Mouse (Mus musculus): ENCODE measurements around the gene Usp48. TPM values are rescaled to one million over a fixed set of nuclear protein-coding genes. Genes with fewer than 3 reads are reported as not detected.
A peak's percentile ranks its signal among the peaks of the same experiment; 100 is the strongest.

Gene Usp48
- polyA plus RNA-seq, 1 experiment, result 67.5 TPM

DNA sequence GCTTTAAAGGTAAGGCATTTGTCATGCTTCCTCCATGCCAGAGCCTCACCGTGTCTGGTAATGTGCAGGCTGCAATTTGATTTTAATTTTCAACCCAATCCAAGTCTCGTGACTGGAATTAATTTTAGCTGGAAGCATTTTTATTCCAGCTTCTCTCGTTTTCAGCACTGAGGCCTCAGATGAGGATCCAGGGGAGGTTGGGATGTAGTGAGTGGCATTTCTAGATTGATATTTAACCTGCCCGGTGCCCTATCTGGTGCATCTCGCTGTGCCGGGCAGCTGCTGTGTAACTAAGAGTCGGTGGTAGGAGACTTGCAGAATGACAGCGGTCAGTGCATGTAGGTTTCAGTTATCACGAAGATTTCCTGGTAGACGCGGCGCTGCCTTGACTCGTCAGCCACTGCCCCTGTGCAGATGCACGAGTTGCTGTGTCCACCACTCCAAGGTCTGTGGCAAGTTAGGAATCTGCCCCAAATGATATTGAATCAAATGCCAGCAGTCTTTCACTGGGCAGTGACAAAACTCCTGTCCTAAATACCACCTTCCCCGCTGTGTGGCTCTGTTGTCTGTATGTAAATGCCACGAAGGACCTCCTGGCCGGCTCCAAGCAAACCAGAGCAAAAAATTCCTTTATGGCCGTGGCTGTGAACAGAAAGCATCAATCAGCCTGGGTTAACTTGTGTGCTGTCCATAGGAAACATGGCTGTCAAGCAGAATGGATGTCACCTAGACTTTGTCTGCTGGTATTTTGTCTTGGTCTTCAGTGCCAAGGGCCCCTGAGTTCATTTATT lies 61.9 kb downstream of the Usp48 start:
- Histone ChIP-seq H3K4me3 (replicated peaks; ENCODE audit: extremely low read depth, low read depth, low read length) (no peak overlapping the region), H3K4me1 (ENCODE audit: control insufficient read depth, insufficient read depth, low read length) (peaks cover 3% of the 10 kb centered on the region)
- 89% methylated on average over 18 of the region's 18 CpGs for WGBS
- TF ChIP-seq POLR2A (IDR thresholded peaks at IDR 0.05; ENCODE audit: borderline replicate concordance, extremely low read depth, low read depth, low read length), result no peak
- TF ChIP-seq CTCF (IDR thresholded peaks at IDR 0.05; ENCODE audit: insufficient read depth, low read length), result no peak
- DNase-seq, result no peak

DNA sequence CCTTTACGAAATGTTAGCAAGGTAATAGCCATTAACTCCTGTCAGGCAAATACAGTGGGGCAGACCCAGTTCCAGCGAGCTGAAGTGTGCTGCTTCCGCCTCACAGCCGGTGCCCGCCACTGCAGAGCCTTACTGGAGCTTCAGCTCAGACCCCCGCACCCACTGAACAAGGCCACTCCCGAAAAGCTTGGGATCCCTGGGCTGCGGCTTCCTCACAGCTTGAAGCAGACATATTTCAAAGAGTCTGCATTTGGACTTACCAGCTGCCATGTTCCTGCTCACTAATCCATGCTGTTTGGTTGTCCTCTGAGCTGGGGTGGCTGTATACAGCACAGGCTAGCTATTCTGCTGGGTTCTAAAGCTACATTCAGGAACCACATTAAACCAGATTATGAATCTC lies 64.1 kb downstream of the Usp48 start:
- no peak for DNase-seq
- Histone ChIP-seq H3K4me3 (replicated peaks; ENCODE audit: extremely low read depth, low read depth, low read length) (no peak overlapping the region), H3K4me1 (ENCODE audit: control insufficient read depth, insufficient read depth, low read length) (peaks cover 9% of the 10 kb centered on the region)
- TF ChIP-seq POLR2A (IDR thresholded peaks at IDR 0.05; ENCODE audit: borderline replicate concordance, extremely low read depth, low read depth, low read length) (no peak), CTCF (IDR thresholded peaks at IDR 0.05; ENCODE audit: insufficient read depth, low read length) (no peak)
- WGBS, result 87% methylated on average over 8 of the region's 8 CpGs

DNA sequence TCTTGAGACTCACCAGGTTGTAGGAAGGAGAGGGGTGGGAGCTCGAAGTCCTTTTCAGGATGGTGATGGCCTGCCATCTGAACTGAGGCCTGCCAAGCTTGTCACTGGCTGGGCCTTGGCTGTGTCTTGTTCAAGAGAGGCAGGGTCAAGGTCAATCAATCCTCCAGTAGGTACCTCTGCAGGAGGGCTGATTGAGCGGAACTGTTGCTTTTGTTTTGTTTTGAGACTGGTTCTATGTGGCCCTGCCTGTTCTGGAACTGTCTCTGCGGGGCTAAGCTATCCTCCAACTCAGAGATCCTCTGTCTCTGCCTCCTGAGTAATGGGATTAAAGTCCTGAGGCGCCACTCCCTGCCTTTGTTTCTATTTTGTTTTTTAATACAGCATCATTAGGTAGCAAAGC lies 66.0 kb downstream of the Usp48 start:
- H3K4me1 ChIP-seq (ENCODE audit: control insufficient read depth, insufficient read depth, low read length), result peaks cover 12% of the 10 kb centered on the region
- no peak for DNase-seq
- 82% methylated on average over 4 of the region's 4 CpGs for WGBS
- H3K4me3 ChIP-seq (replicated peaks; ENCODE audit: extremely low read depth, low read depth, low read length), result no peak overlapping the region
- no peak for TF ChIP-seq POLR2A (IDR thresholded peaks at IDR 0.05; ENCODE audit: borderline replicate concordance, extremely low read depth, low read depth, low read length)
- no peak for TF ChIP-seq CTCF (IDR thresholded peaks at IDR 0.05; ENCODE audit: insufficient read depth, low read length)

DNA sequence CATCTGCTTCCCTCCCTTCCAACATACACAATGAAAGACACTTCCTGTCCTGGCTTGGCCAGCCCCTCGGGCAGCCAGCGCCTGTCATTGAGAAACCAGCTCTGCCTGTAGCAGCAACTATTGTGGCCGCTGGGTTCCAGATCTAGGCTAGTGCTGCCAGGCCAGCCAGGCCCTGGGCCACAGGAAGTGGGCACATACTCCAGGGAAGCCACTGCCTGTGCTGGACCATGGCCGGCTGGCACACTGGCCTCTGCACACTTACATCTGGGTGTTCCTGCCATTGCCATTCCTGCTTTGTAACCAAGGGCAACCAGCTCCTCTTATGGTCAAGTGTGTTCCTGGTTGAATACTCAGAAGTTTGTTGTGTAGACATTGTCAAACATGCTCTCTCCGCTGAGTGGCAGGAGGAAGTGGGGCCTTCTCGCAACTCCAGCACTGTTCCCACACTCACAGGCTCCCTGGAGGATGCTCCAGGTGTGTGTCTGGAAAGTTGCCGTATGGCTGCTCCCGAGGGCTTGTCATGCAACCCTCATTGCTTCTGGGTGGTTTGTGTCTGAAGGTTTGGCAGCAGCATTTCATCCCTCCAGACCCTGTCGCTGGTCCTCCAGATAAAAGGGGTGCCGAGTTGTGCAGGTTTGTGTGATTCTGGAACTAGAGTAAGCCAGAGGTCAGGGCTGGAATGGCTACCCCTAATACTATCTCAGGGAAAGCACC lies 67.0 kb downstream of the Usp48 start:
- 42% methylated on average over 10 of the region's 10 CpGs for WGBS
- no peak for TF ChIP-seq CTCF (IDR thresholded peaks at IDR 0.05; ENCODE audit: insufficient read depth, low read length)
- TF ChIP-seq POLR2A (IDR thresholded peaks at IDR 0.05; ENCODE audit: borderline replicate concordance, extremely low read depth, low read depth, low read length), result no peak
- H3K4me3 ChIP-seq (replicated peaks; ENCODE audit: extremely low read depth, low read depth, low read length), result no peak overlapping the region
- DNase-seq, result peak; percentile 67
- H3K4me1 ChIP-seq (ENCODE audit: control insufficient read depth, insufficient read depth, low read length), result peaks cover 16% of the 10 kb centered on the region

DNA sequence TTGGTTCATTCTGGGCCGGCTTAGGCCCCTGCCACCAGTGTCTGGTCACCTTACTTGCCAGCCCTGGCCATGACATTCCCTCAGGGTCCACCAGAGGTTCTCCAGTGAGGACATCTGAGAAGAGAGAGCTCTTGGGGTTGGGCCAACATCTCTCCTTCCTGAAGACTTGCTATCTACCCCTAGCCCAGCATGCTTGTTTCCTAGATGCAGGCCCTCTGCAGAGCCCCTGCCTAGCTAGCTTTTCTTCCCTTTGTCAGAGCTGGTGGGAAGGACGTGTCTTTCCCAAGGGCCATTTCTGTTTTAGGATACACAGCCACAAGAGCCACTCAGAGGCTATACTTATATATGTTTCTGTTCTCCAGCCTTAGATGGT lies 67.5 kb downstream of the Usp48 start:
- no peak for DNase-seq
- peaks cover 16% of the 10 kb centered on the region for H3K4me1 ChIP-seq (ENCODE audit: control insufficient read depth, insufficient read depth, low read length)
- no peak overlapping the region for H3K4me3 ChIP-seq (replicated peaks; ENCODE audit: extremely low read depth, low read depth, low read length)
- WGBS, result 70% methylated on average over 2 of the region's 2 CpGs
- no peak for TF ChIP-seq CTCF (IDR thresholded peaks at IDR 0.05; ENCODE audit: insufficient read depth, low read length)
- no peak for TF ChIP-seq POLR2A (IDR thresholded peaks at IDR 0.05; ENCODE audit: borderline replicate concordance, extremely low read depth, low read depth, low read length)

DNA sequence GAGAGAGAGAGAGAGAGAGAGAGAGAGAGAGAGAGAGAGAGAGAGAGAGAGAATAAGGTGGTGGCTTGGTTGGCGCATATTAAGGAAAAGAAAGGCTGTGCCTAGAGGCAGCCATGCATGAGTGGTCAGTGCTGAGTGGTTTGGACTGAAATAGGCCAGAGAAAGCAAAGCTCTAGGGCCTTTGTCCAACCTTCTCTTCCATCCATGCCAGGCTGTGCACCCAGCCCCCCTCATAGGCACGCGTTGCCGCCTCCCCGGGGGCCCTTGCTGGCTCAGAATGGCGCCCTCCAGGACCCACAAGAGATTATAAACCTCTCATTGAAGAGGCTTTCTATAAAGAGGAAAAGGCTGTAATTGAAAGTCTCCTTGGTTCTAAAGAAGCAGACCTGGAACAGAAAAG lies 68.0 kb downstream of the Usp48 start:
- Histone ChIP-seq H3K4me3 (replicated peaks; ENCODE audit: extremely low read depth, low read depth, low read length) (no peak overlapping the region), H3K4me1 (ENCODE audit: control insufficient read depth, insufficient read depth, low read length) (peaks cover 16% of the 10 kb centered on the region)
- TF ChIP-seq POLR2A (IDR thresholded peaks at IDR 0.05; ENCODE audit: borderline replicate concordance, extremely low read depth, low read depth, low read length) (no peak), CTCF (IDR thresholded peaks at IDR 0.05; ENCODE audit: insufficient read depth, low read length) (no peak)
- WGBS, result 74% methylated on average over 6 of the region's 6 CpGs
- no peak for DNase-seq

DNA sequence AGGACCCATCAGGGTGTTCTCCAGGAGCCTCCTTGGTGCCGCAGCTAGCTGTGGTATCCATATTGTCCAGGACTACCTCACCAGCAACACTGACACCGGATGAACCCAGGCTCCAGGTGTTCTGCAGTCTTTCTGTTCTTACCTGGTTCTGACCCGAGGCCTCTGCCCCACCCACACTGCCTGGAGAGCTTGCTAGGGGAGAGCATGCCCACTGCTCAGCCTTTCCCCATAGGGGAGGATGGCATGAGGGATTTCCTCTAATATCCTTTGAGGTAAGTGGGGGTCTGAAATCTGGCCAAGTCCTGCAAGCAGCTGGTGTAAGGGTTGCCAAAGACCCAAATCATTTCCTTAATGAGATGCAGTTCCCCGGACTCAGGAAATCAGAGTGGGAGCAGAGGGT lies 69.9 kb downstream of the Usp48 start:
- Histone ChIP-seq H3K4me1 (ENCODE audit: control insufficient read depth, insufficient read depth, low read length) (peaks cover 16% of the 10 kb centered on the region), H3K4me3 (replicated peaks; ENCODE audit: extremely low read depth, low read depth, low read length) (no peak overlapping the region)
- WGBS, result 62% methylated on average over 4 of the region's 4 CpGs
- no peak for DNase-seq
- no peak for TF ChIP-seq POLR2A (IDR thresholded peaks at IDR 0.05; ENCODE audit: borderline replicate concordance, extremely low read depth, low read depth, low read length)
- no peak for TF ChIP-seq CTCF (IDR thresholded peaks at IDR 0.05; ENCODE audit: insufficient read depth, low read length)

DNA sequence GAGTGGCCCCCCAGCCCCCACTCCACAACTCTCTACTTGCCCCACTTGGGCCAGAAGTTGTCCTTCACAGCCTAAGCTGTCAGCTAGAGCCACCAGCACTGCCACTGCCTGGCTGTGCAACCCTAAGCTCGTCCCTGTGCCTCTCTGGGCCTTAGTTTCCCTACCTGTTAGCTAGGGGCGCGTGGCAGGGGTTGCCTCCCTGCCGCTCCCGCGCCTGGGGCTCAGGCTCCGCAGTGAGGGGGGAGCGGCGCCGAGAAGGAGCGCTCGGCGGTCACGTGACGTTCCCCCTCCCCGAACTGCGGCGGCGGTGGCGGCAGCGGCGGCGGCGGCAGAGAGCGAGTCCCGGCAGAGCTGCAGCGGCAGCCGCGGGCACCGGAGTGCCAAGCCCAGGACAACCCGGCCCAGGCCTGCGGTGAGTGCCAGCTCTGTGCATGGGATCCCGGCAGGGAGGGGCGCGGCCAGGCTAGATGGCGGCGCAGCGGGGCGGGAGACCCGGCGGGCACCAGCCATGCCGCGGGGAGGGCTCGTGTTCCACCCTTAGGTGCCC lies 71.0 kb downstream of the Usp48 start, which contains the start of gene Rap1gap:
Gene Rap1gap (plus strand): TSS at position 294 of the 547 bp plus-strand sequence.
- no peak for DNase-seq
- TF ChIP-seq CTCF (IDR thresholded peaks at IDR 0.05; ENCODE audit: insufficient read depth, low read length), result no peak
- TF ChIP-seq POLR2A (IDR thresholded peaks at IDR 0.05; ENCODE audit: borderline replicate concordance, extremely low read depth, low read depth, low read length), result no peak
- Histone ChIP-seq H3K4me1 (ENCODE audit: control insufficient read depth, insufficient read depth, low read length) (peaks cover 16% of the 10 kb centered on the region), H3K4me3 (replicated peaks; ENCODE audit: extremely low read depth, low read depth, low read length) (peak within 1 kb of the TSS; percentile 25)
- under 1% methylated on average over 44 of the region's 44 CpGs for WGBS

DNA sequence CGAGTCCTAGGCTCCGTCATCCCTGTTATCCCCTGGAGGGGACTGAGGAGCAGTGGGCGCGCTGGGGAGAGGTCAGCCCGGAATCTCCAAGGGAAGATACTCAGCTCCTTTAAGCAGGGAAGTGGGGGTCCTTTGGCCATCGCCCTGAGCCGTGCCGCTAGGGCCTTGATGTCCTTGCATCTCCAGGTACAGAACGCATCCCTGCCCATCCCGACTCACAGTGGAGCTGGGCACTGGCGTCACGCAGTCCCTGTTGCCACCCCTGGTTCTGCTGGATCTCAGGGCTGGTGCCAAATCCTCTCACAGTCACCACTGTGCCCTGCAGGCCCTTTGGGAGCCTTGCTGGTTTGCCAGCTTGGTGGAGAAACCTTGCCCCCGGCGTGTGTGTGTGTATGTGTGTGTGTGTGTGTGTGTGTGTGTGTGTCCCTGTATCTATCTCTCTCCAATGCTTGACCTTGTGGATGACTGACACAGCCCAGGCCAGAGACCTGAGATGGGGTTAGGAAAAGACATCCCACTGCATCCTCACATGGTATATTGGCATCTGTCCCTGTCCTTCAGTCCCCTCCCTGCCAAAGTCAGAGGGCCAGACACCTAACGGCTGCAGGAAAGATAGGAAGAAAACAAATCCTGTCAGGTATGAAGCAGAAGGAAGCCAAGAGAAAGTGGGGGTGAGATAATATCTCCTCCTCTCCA lies 71.6 kb downstream of the Usp48 start:
- TF ChIP-seq POLR2A (IDR thresholded peaks at IDR 0.05; ENCODE audit: borderline replicate concordance, extremely low read depth, low read depth, low read length), result no peak
- TF ChIP-seq CTCF (IDR thresholded peaks at IDR 0.05; ENCODE audit: insufficient read depth, low read length), result no peak
- no peak for DNase-seq
- Histone ChIP-seq H3K4me3 (replicated peaks; ENCODE audit: extremely low read depth, low read depth, low read length) (peak overlapping the region; percentile 3), H3K4me1 (ENCODE audit: control insufficient read depth, insufficient read depth, low read length) (peaks cover 16% of the 10 kb centered on the region)
- WGBS, result 15% methylated on average over 15 of the region's 15 CpGs

Measured in lung, adult 2 months (tissue).